Mouse (Mus musculus): ENCODE data around the gene Pbx1.
A peak's percentile ranks its signal among the peaks of the same experiment; 100 is the strongest.

The Pbx1 gene

DNA sequence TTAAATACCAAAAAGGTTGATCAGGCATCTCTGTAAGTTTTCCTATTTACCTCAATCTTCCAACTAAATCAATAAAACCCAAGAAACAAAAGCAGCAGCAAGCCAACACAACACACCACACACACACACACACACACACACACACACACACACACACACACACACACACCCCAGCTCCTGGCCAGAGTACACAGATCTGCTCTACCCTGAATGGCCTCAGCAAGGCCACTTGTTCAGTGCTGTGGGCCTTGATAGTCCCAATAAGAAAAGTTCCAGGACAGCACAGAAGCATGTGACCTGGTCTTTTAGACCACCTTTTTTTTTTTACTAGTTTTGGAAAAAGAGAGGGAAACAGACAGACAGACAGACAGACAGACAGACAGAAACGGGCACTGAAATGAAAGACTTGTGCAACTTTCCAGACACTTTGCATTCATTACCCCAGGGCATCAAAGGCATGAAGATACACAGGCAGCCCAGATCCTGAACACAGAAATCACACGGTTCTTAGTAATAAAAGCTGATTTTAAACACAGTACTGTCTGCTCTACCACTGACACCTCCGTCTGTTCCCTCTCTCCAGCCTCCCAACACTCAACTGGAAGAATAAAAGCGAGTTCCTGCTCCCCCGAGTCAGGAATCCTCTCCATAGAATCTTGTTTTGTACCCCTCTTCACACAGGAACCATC is 6.9 kb downstream of the Pbx1 start:
- DNase-seq (ENCODE audit: low spot score in 2 of 2) = no peak

DNA sequence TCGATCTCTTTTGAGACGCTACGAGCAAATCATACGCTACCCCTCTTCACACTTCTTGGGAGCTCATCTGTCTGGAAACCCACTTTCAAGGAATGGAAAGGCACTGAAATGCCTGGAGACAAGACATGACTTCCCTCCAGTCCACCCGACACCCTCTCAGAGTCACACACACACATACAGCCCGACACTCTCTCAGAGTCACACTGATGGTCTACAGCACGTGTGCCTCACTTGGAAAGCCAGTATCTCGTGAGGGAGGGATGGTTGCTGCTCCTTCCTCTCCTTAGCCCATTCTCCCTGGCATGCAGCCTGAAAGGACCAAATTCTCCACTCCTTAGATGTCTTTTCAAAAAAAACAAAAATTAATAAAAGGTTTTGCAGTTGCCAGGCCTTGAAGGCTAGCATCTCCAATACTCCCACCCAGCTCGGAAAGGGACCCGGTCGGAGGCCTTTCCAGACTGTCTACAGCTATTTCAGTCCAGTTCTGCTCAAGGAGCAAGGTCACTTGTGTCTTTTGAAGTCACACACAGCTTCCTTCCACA is 8.6 kb downstream of the Pbx1 start:
- no peak for DNase-seq (ENCODE audit: low spot score in 2 of 2)

DNA sequence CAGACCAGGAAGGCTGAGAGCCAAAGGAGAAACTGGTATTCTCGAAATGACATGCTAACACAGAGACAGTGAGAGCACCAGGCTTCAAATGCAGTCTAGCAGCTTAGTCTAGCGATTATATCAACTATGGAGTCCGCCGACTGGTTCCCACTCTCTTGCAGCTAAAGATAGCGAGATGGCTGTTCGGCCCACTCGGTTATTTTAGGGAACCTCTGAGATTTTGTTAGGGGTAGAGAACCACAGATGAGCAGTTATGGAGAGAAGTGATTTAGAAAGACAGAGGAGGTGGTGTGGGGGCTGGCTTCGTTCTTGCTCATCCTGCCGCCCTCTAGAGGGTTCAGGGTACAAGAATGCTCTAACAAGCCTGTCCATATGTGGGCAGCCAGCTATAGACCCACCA is 13.2 kb downstream of the Pbx1 start:
- peak; percentile 66 to 85 for DNase-seq (ENCODE audit: low spot score in 2 of 2)

DNA sequence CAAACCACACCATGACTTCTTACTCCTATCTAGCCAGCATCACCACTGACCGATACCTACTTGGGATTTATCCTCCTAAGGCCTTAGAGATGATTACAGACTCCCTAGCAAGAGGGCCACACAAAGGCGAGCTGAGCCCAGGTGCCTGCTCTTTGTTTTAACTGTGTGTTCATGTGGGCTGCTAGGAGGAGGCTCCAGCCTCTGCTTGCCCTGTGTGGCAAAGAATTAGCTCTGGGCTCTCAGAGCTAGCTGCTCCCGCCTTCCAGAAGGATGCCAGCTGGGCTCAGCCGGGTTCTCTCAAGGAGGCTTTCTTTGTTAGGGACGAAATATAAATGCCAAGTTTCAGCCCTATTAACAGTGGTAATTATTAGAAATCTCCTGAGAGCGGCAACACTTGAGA is 14.4 kb downstream of the Pbx1 start:
- DNase-seq (ENCODE audit: low spot score in 2 of 2) = no peak

DNA sequence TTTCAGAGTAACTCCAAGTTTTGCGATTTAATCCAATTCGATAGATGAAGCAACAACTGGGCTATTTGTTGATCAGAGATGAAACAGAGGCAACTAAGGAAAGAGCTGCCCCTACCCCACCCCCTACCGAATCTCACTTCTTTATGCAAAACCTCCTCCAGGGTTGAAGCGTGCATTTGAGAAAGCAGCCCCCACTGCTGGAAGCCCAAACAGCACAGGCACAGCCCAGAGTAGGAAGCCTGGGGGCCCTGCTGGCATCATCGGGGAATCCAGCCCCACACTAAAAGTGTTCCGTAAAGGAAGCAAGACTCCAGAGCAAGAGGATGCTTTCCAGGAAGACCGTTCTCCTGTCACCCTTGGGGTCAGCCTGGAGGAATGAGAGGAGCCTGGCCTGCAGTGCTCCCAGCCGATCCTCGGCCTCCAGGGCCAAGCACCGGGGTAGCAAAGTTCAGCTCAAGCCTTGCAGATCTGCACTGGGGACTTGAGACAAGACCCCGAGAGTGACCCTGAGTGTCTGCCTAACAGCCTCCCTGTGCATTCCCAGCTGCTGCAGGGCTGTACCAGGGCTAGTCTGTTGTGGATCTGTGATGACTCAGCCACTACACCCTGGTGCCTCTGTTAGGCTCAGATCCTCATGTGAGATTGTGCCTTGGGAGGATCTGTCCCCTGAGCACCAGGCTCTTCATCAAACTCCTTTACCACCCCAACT is 15.2 kb downstream of the Pbx1 start:
- DNase-seq (ENCODE audit: low spot score in 2 of 2) = no peak

DNA sequence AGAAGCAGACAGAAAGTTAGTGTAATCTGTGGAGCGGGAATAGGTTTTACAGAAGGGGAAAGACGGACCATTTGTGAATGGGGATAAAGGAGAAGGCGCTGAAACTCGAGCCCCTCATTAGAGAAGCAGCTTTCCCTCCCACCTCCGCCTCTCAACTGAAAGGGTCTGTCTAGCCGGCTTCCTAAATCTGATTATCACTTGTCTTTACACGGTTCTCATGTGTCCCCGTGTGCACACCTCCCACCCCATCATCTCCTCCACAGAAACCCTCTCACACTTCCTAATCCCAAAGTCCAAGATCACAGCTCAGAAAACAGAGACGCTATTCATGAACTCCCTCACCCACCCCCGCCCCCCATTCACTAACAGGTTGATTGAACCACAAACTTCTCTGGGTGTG is 21.5 kb downstream of the Pbx1 start:
- DNase-seq (ENCODE audit: low spot score in 2 of 2) = no peak

- no peak for DNase-seq (ENCODE audit: low spot score in 2 of 2)
These were observed 22.0 kb downstream of the Pbx1 start for GRCm38 (mm10) chr1:168410054-168410453.

DNA sequence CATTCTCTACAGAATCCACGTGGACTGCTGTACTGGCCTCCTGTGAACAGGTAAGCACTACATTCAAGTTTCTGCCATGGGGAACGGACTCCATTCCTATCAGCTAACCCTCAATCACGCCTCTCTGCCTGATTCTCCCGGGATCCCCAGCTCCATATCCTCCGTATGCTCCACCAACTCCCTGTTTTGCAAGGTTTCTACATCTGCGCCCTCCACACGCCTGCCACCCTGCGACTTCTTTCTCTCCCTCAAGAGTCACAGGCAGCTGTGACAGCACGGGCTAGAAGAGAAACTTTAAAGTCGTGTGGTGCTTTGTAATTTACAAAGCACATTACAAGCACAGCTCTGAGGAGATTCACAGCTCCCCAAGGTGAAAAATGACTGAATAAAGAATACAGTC is 23.3 kb downstream of the Pbx1 start:
- no peak for DNase-seq (ENCODE audit: low spot score in 2 of 2)

DNA sequence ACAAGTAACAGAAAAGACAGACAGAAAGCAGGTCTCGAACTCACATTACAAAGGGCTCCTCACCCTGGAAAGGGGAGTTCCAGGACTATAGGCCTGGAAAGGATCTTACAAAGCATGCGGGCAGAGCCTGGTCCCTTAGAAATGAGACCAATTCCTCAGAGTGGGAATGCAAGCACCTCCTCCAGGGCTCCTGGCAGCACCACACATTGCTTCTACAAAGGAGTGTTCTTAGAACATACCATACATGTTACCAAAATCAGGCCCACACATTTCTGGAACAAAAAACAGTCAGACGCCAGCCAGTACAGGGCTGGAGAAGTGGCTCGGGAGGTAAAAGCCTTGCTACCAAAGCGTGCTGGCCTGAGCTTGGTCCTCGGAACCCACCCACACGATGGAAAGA is 24.1 kb downstream of the Pbx1 start:
- DNase-seq (ENCODE audit: low spot score in 2 of 2) = no peak

- DNase-seq (ENCODE audit: low spot score in 2 of 2) = no peak
These were observed 25.8 kb downstream of the Pbx1 start for GRCm38 (mm10) chr1:168406291-168406675.

DNA sequence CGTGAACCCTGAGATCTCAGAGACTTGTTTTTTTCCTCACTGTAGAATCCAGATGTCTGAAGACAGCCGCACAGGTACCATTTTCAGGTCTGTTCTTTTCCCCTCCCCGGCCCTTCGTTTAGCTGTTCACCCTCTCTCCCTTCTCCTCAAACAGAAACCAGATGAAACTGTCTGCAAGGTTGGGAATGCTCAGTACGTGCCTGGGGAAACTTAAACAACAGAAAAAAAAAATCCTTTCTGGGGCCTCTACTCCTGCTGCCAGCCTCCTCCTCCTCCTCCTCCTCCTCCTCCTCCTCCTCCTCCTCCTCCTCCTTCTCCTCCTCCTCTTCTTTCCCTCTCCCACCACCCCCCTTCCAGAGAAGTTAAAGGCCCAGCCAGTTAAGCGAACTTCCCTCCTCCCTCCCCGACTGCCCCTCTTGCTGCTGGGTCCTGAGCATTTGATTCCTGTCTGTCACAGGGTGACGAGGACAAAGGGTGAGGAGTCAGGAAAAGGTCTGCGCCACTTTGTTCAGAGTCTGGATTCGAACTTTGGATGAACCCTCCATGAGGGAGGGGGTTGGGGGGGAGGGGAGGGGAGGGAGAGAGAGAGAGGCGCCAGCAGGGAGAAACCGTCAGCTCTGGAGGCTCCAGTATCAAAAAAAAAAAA is 26.3 kb downstream of the Pbx1 start:
- no peak for DNase-seq (ENCODE audit: low spot score in 2 of 2)

DNA sequence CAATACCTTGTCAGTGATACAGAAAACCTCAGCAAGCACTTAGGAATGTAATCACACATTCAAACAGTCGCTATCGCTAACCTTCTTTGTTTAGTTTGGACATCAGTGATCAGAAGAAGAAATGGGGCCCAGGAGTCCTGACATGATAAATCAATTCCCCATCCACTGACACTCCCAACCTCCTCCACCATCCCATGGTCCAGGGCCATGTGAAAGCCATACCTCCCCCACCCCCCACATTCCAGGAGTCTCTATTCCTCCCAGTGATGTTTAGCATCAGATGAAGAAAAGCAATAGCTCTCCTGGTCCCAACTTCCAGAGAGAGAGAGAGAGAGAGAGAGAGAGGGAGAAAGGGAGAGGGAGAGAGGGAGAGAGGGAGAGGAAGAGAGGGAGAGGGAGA is 28.5 kb downstream of the Pbx1 start:
- DNase-seq (ENCODE audit: low spot score in 2 of 2) = no peak

DNA sequence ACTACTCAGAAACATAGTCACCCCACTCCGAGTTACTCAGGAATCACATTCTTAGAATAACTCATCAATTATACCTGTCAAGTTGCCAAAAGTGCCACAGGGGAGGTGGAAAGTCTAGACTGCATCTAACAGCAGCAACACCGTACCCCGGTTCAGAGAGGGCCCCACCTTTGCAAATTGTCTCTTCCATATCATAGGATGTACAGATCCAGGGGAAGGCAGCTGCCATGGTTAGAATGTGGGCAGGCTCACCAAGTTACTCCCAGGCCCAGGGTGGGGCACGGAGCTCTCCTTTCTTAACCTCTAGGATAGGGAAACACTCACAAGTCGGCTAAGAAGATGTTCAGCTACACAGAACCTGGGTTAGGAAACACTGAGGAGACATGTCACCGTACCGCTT is 29.4 kb downstream of the Pbx1 start:
- no peak for DNase-seq (ENCODE audit: low spot score in 2 of 2)

GRCm38 (mm10) chr1:168395523-168396159 is 36.4 kb downstream of the Pbx1 start:
- DNase-seq (ENCODE audit: low spot score in 2 of 2) = no peak

- DNase-seq (ENCODE audit: low spot score in 2 of 2) = no peak
These were observed 37.5 kb downstream of the Pbx1 start for GRCm38 (mm10) chr1:168394535-168394934.

- no peak for DNase-seq (ENCODE audit: low spot score in 2 of 2)
These were observed 38.6 kb downstream of the Pbx1 start for GRCm38 (mm10) chr1:168393456-168393855.

DNA sequence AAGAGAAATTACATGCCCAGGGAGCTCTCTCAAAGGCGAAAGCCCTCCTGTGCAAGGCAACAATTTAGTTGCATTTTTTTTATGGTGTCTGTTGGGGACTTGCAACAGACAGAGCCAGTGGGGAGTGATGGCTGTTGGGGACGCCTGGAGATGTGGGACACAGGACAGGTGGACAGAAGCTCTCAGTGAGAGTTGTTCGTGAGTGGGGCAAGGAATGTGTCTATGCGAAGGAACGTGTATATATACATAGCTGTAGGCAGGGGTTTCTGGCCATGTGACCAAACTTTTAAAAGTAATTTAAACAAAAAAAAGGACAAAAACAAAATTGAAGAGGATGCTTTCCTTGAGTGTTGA is 39.6 kb downstream of the Pbx1 start:
- DNase-seq (ENCODE audit: low spot score in 2 of 2) = no peak

GRCm38 (mm10) chr1:168391617-168392499 is 40.2 kb downstream of the Pbx1 start:
- no peak for DNase-seq (ENCODE audit: low spot score in 2 of 2)

GRCm38 (mm10) chr1:168390748-168391147 is 41.3 kb downstream of the Pbx1 start:
- no peak for DNase-seq (ENCODE audit: low spot score in 2 of 2)

- no peak for DNase-seq (ENCODE audit: low spot score in 2 of 2)
These were observed 45.9 kb downstream of the Pbx1 start for GRCm38 (mm10) chr1:168386159-168386558.

DNA sequence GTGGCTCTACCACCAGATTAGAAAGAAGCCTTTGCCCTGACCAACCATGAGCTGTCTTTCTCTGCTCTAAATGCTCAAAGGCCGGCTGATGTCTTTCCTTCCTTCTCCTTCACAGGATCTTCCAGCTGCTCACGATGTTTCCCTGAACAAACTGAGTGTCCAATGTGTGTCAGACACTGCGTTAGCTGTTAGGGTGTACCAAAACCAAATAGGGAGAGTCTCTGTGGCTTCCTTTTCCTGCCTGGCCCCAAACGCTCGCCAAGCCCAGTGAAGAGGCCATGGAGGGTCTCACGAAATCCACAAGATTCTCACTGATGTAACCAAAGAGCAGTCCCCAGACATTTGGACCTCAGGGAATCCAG is 47.5 kb downstream of the Pbx1 start:
- DNase-seq (ENCODE audit: low spot score in 2 of 2) = no peak

Measured in right cerebral cortex, postnatal 36 days (tissue).